8 mouse cellular contexts compared by ENCODE assay signal in genomic region chr5:99250820-99251219, GRCm38 (mm10).
A peak's percentile ranks its signal among the peaks of the same experiment; 100 is the strongest.
DNase-seq lines count a peak whose midpoint lies in the region; ATAC-seq and TF ChIP-seq lines count a peak whose summit lies in the region.

No protein-coding gene starts in this region.

- no peak overlapping the region for H3K9ac ChIP-seq in embryonic facial prominence, embryonic 15.5 days
- H3K9ac ChIP-seq in hindbrain, postnatal 0 days (replicated peaks; ENCODE audit: low read length): no peak overlapping the region
- peak overlapping the region; percentile 74 for H3K9ac ChIP-seq in midbrain, embryonic 16.5 days (ENCODE audit: low read depth, low read length)

- ATAC-seq in embryonic facial prominence, embryonic 15.5 days (ENCODE audit: insufficient number of reproducible peaks, low FRiP score, low TSS enrichment, low read depth): no peak
- no peak for ATAC-seq in hindbrain, postnatal 0 days
- ATAC-seq in midbrain, embryonic 16.5 days: no peak

- no peaks in the 10 kb centered on the region for H3K27me3 ChIP-seq in embryonic facial prominence, embryonic 15.5 days
- H3K27me3 ChIP-seq in hindbrain, postnatal 0 days (ENCODE audit: insufficient read depth, low read length): no peaks in the 10 kb centered on the region
- H3K27me3 ChIP-seq in midbrain, embryonic 16.5 days (ENCODE audit: control insufficient read depth, insufficient read depth, low read depth, low read length): no peaks in the 10 kb centered on the region

- peak in 1 of 2 experiments; percentile 24 for DNase-seq in left cerebral cortex, adult 2 months (ENCODE audit: extremely low spot score in 1 of 2, low spot score in 2 of 2)
- DNase-seq in left cerebral cortex, adult 9 months (ENCODE audit: low spot score in 2 of 2): no peak
- peak; percentile 15 for DNase-seq in hindbrain, postnatal 0 days (ENCODE audit: low spot score)
- no peak for DNase-seq in layer of hippocampus, adult 11-12 months (ENCODE audit: low spot score)
- no peak for DNase-seq in adrenal gland, adult 8-10 months
- no peak for DNase-seq in urinary bladder, postnatal 4 days (ENCODE audit: low spot score in 2 of 2)

- TF ChIP-seq CTCF in left cerebral cortex, adult 2 months (IDR thresholded peaks at IDR 0.05): no peak
- no peak for TF ChIP-seq CTCF in hindbrain, postnatal 0 days (IDR thresholded peaks at IDR 0.05; ENCODE audit: low read depth)

- no peaks in the 10 kb centered on the region for H3K36me3 ChIP-seq in embryonic facial prominence, embryonic 15.5 days
- no peaks in the 10 kb centered on the region for H3K36me3 ChIP-seq in hindbrain, postnatal 0 days (ENCODE audit: insufficient read depth, low read length)
- no peaks in the 10 kb centered on the region for H3K36me3 ChIP-seq in midbrain, embryonic 16.5 days (ENCODE audit: control insufficient read depth, insufficient read depth, low read length)

- intact Hi-C loops in left cerebral cortex, adult 2 months (cut with DNase I): loop anchor here (5.0 kb wide), 3 partner anchors 206 to 476 kb away; partner anchors contain the start of gene Rasgef1b

- H3K4me1 ChIP-seq in embryonic facial prominence, embryonic 15.5 days: peaks cover 9% of the 10 kb centered on the region; the same call in 1 of the 2 replicates
- H3K4me1 ChIP-seq in hindbrain, postnatal 0 days (ENCODE audit: insufficient read depth, low read length): 0 out of 2 replicates have a peak, but pooled peaks cover 10% of the 10 kb centered on the region
- H3K4me1 ChIP-seq in midbrain, embryonic 16.5 days (ENCODE audit: control insufficient read depth, insufficient read depth, low read length): peaks cover 36% of the 10 kb centered on the region

- H3K4me3 ChIP-seq in left cerebral cortex, adult 2 months: peak overlapping the region; percentile 72
- peak overlapping the region; percentile 60 for H3K4me3 ChIP-seq in embryonic facial prominence, embryonic 15.5 days (replicated peaks)
- H3K4me3 ChIP-seq in hindbrain, postnatal 0 days (ENCODE audit: low read length): peak overlapping the region; percentile 63
- peak overlapping the region; percentile 74 for H3K4me3 ChIP-seq in midbrain, embryonic 16.5 days (ENCODE audit: low read depth, low read length)

- peak overlapping the region; percentile 80 for H3K27ac ChIP-seq in left cerebral cortex, adult 2 months
- no peak overlapping the region for H3K27ac ChIP-seq in embryonic facial prominence, embryonic 15.5 days (replicated peaks)
- peak overlapping the region; percentile 5; the same call in 1 of the 2 replicates for H3K27ac ChIP-seq in hindbrain, postnatal 0 days
- peak overlapping the region; percentile 78 for H3K27ac ChIP-seq in midbrain, embryonic 16.5 days (ENCODE audit: low read length)

- H3K9me3 ChIP-seq in embryonic facial prominence, embryonic 15.5 days (replicated peaks): no peaks in the 10 kb centered on the region
- H3K9me3 ChIP-seq in hindbrain, postnatal 0 days (ENCODE audit: low read length): no peaks in the 10 kb centered on the region
- H3K9me3 ChIP-seq in midbrain, embryonic 16.5 days (replicated peaks; ENCODE audit: control insufficient read depth, low read length, poor library complexity, severe bottlenecking): no peaks in the 10 kb centered on the region

- 40% methylated on average over 5 of the region's 5 CpGs for WGBS in embryonic facial prominence, embryonic 15.5 days
- 33% methylated on average over 5 of the region's 5 CpGs for WGBS in hindbrain, postnatal 0 days
- 17% methylated on average over 5 of the region's 5 CpGs for WGBS in midbrain, embryonic 16.5 days

- H3K4me2 ChIP-seq in embryonic facial prominence, embryonic 15.5 days (replicated peaks): peak overlapping the region; percentile 87
- H3K4me2 ChIP-seq in hindbrain, postnatal 0 days (ENCODE audit: low read depth, low read length): peak overlapping the region; percentile 81
- H3K4me2 ChIP-seq in midbrain, embryonic 16.5 days (ENCODE audit: low read length): peak overlapping the region; percentile 70
